Mouse (Mus musculus): ENCODE data around the gene Man1b1. TPM values are rescaled to one million over a fixed set of nuclear protein-coding genes. Genes with fewer than 3 reads are reported as not detected.

The Man1b1 gene
- polyA plus RNA-seq, 1 experiment from 2014 or later: 66.0 TPM

- peak within 1 kb of the TSS; percentile 95 for H3K4me2 ChIP-seq (replicated peaks)
- no peak within 1 kb of the TSS for H3K27ac ChIP-seq
- H3K9ac ChIP-seq: peak within 1 kb of the TSS; percentile 76
- peaks cover 20% of the 10 kb centered on the region for H3K4me1 ChIP-seq (replicated peaks; ENCODE audit: control insufficient read depth, insufficient read depth, low read length)
- H3K9me3 ChIP-seq (ENCODE audit: control insufficient read depth, low read length): no peaks in the 10 kb centered on the region
- H3K36me3 ChIP-seq (replicated peaks; ENCODE audit: control insufficient read depth, insufficient read depth): peaks cover 29% of the 10 kb centered on the region
- peak within 1 kb of the TSS; percentile 55 for H3K4me3 ChIP-seq (replicated peaks; ENCODE audit: low read length)
- peak; percentile 86 for DNase-seq (ENCODE audit: low spot score)
- WGBS: 6% methylated on average over 13 of the region's 13 CpGs
- ATAC-seq (ENCODE audit: low FRiP score): peak; percentile 88
- H3K27me3 ChIP-seq (ENCODE audit: control insufficient read depth, insufficient read depth, low read length): no peaks in the 10 kb centered on the region
Observed at GRCm38 (mm10) chr2:25356208-25357079, 24.3 kb downstream of the Man1b1 start, which contains the start of gene Dpp7. Dpp7 (minus strand) TSS chr2:25356359.

- Histone ChIP-seq H3K27ac (no peak overlapping the region), H3K27me3 (ENCODE audit: control insufficient read depth, insufficient read depth, low read length) (peaks cover 14% of the 10 kb centered on the region), H3K36me3 (replicated peaks; ENCODE audit: control insufficient read depth, insufficient read depth) (no peaks in the 10 kb centered on the region), H3K9ac (no peak overlapping the region), H3K4me3 (replicated peaks; ENCODE audit: low read length) (no peak overlapping the region), H3K4me1 (replicated peaks; ENCODE audit: control insufficient read depth, insufficient read depth, low read length) (peaks cover 23% of the 10 kb centered on the region), H3K9me3 (ENCODE audit: control insufficient read depth, low read length) (no peaks in the 10 kb centered on the region), H3K4me2 (replicated peaks) (no peak overlapping the region)
- 87% methylated on average over 4 of the region's 4 CpGs for WGBS
- DNase-seq (ENCODE audit: low spot score) (no peak), ATAC-seq (ENCODE audit: low FRiP score) (no peak)
Observed at GRCm38 (mm10) chr2:25359848-25360247, 27.7 kb downstream of the Man1b1 start.

GRCm38 (mm10) chr2:25363478-25364178 is 31.5 kb downstream of the Man1b1 start:
- H3K9ac ChIP-seq: no peak overlapping the region
- 0 out of 2 replicates have a peak, but pooled peaks cover 11% of the 10 kb centered on the region for H3K4me1 ChIP-seq (replicated peaks; ENCODE audit: control insufficient read depth, insufficient read depth, low read length)
- WGBS: 64% methylated on average over 13 of the region's 13 CpGs
- DNase-seq (ENCODE audit: low spot score) (no peak), ATAC-seq (ENCODE audit: low FRiP score) (no peak)
- H3K27me3 ChIP-seq (ENCODE audit: control insufficient read depth, insufficient read depth, low read length): peaks cover 33% of the 10 kb centered on the region
- H3K4me2 ChIP-seq (replicated peaks): no peak overlapping the region
- no peak overlapping the region for H3K27ac ChIP-seq
- H3K36me3 ChIP-seq (replicated peaks; ENCODE audit: control insufficient read depth, insufficient read depth): no peaks in the 10 kb centered on the region
- H3K4me3 ChIP-seq (replicated peaks; ENCODE audit: low read length): no peak overlapping the region
- H3K9me3 ChIP-seq (ENCODE audit: control insufficient read depth, low read length): no peaks in the 10 kb centered on the region

- Histone ChIP-seq H3K27ac (no peak overlapping the region), H3K36me3 (replicated peaks; ENCODE audit: control insufficient read depth, insufficient read depth) (no peaks in the 10 kb centered on the region), H3K4me2 (replicated peaks) (peak overlapping the region; percentile 99), H3K9me3 (ENCODE audit: control insufficient read depth, low read length) (no peaks in the 10 kb centered on the region), H3K4me3 (replicated peaks; ENCODE audit: low read length) (0 out of 2 replicates have a peak overlapping the region, but pooled peaks have one; percentile 55), H3K9ac (no peak overlapping the region), H3K27me3 (ENCODE audit: control insufficient read depth, insufficient read depth, low read length) (peaks cover 33% of the 10 kb centered on the region), H3K4me1 (replicated peaks; ENCODE audit: control insufficient read depth, insufficient read depth, low read length) (0 out of 2 replicates have a peak, but pooled peaks cover 11% of the 10 kb centered on the region)
- WGBS: 92% methylated on average over 4 of the region's 4 CpGs
- DNase-seq (ENCODE audit: low spot score) (no peak), ATAC-seq (ENCODE audit: low FRiP score) (no peak)
Observed at GRCm38 (mm10) chr2:25364313-25364712, 32.2 kb downstream of the Man1b1 start.

- Histone ChIP-seq H3K4me2 (replicated peaks) (peak overlapping the region; percentile 99), H3K9ac (peak overlapping the region; percentile 72), H3K4me3 (replicated peaks; ENCODE audit: low read length) (peak overlapping the region; percentile 55), H3K9me3 (ENCODE audit: control insufficient read depth, low read length) (no peaks in the 10 kb centered on the region), H3K27me3 (ENCODE audit: control insufficient read depth, insufficient read depth, low read length) (peaks cover 33% of the 10 kb centered on the region), H3K4me1 (replicated peaks; ENCODE audit: control insufficient read depth, insufficient read depth, low read length) (0 out of 2 replicates have a peak, but pooled peaks cover 11% of the 10 kb centered on the region), H3K36me3 (replicated peaks; ENCODE audit: control insufficient read depth, insufficient read depth) (no peaks in the 10 kb centered on the region), H3K27ac (no peak overlapping the region)
- DNase-seq (ENCODE audit: low spot score) (no peak), ATAC-seq (ENCODE audit: low FRiP score) (no peak)
- 29% methylated on average over 9 of the region's 9 CpGs for WGBS
Observed at GRCm38 (mm10) chr2:25364761-25365090, 32.6 kb downstream of the Man1b1 start.

- H3K4me2 ChIP-seq (replicated peaks): peak within 1 kb of the TSS; percentile 99
- ATAC-seq (ENCODE audit: low FRiP score) (peak; percentile 69), DNase-seq (ENCODE audit: low spot score) (peak; percentile 51)
- peak within 1 kb of the TSS; percentile 55 for H3K4me3 ChIP-seq (replicated peaks; ENCODE audit: low read length)
- no peaks in the 10 kb centered on the region for H3K36me3 ChIP-seq (replicated peaks; ENCODE audit: control insufficient read depth, insufficient read depth)
- H3K27ac ChIP-seq: no peak within 1 kb of the TSS
- H3K9ac ChIP-seq: peak within 1 kb of the TSS; percentile 72
- H3K9me3 ChIP-seq (ENCODE audit: control insufficient read depth, low read length): no peaks in the 10 kb centered on the region
- WGBS: under 1% methylated on average over 54 of the region's 54 CpGs
- 0 out of 2 replicates have a peak, but pooled peaks cover 11% of the 10 kb centered on the region for H3K4me1 ChIP-seq (replicated peaks; ENCODE audit: control insufficient read depth, insufficient read depth, low read length)
- H3K27me3 ChIP-seq (ENCODE audit: control insufficient read depth, insufficient read depth, low read length): peaks cover 33% of the 10 kb centered on the region
Observed at GRCm38 (mm10) chr2:25365091-25365761, 33.1 kb downstream of the Man1b1 start, which contains the start of gene Uap1l1. Uap1l1 (minus strand) TSS chr2:25365682.

- peaks cover 17% of the 10 kb centered on the region for H3K27me3 ChIP-seq (ENCODE audit: control insufficient read depth, insufficient read depth, low read length)
- no peak for ATAC-seq (ENCODE audit: low FRiP score)
- H3K4me2 ChIP-seq (replicated peaks): no peak overlapping the region
- no peak overlapping the region for H3K27ac ChIP-seq
- H3K4me3 ChIP-seq (replicated peaks; ENCODE audit: low read length): no peak overlapping the region
- H3K9ac ChIP-seq: no peak overlapping the region
- 87% methylated on average over 3 of the region's 3 CpGs for whole genome bisulfite sequencing
- H3K9me3 ChIP-seq (ENCODE audit: control insufficient read depth, low read length): no peaks in the 10 kb centered on the region
- no peaks in the 10 kb centered on the region for H3K36me3 ChIP-seq (replicated peaks; ENCODE audit: control insufficient read depth, insufficient read depth)
- DNase-seq (ENCODE audit: low spot score): no peak
- H3K4me1 ChIP-seq (replicated peaks; ENCODE audit: control insufficient read depth, insufficient read depth, low read length): peaks cover 25% of the 10 kb centered on the region
Observed at GRCm38 (mm10) chr2:25369996-25370395, 37.9 kb downstream of the Man1b1 start.

GRCm38 (mm10) chr2:25371764-25372643 is 39.9 kb downstream of the Man1b1 start, which contains the start of gene Sapcd2:
Sapcd2 (plus strand) TSS chr2:25372321.
- H3K4me2 ChIP-seq (replicated peaks): peak within 1 kb of the TSS; percentile 99
- peak within 1 kb of the TSS; percentile 70 for H3K9ac ChIP-seq
- H3K36me3 ChIP-seq (replicated peaks; ENCODE audit: control insufficient read depth, insufficient read depth): no peaks in the 10 kb centered on the region
- peak; percentile 94 for ATAC-seq (ENCODE audit: low FRiP score)
- H3K27me3 ChIP-seq (ENCODE audit: control insufficient read depth, insufficient read depth, low read length): no peaks in the 10 kb centered on the region; the same call in 1 of the 2 replicates
- 1% methylated on average over 65 of the region's 65 CpGs for WGBS
- H3K27ac ChIP-seq: 0 out of 2 replicates have a peak within 1 kb of the TSS, but pooled peaks have one; percentile 62
- peak within 1 kb of the TSS; percentile 70 for H3K4me3 ChIP-seq (replicated peaks; ENCODE audit: low read length)
- H3K9me3 ChIP-seq (ENCODE audit: control insufficient read depth, low read length): no peaks in the 10 kb centered on the region
- DNase-seq (ENCODE audit: low spot score): peak; percentile 80
- H3K4me1 ChIP-seq (replicated peaks; ENCODE audit: control insufficient read depth, insufficient read depth, low read length): peaks cover 19% of the 10 kb centered on the region

Measured in hindbrain, embryonic 14.5 days (tissue).